Mouse (Mus musculus): ENCODE data around the gene Mtf1. TPM values are rescaled to one million over a fixed set of nuclear protein-coding genes. Genes with fewer than 3 reads are reported as not detected.

Gene Mtf1
- polyA plus RNA-seq, 1 experiment = 14.9 TPM

- peak overlapping the region; percentile 84 for H3K27ac ChIP-seq (ENCODE audit: insufficient read depth, low read length)
- TF ChIP-seq CTCF (IDR thresholded peaks at IDR 0.05; ENCODE audit: borderline replicate concordance, insufficient read depth, low read depth, low read length) (no peak), POLR2A (IDR thresholded peaks at IDR 0.05; ENCODE audit: borderline replicate concordance, insufficient read depth, low read length) (no peak)
- peak; percentile 59 to 67 for DNase-seq
- H3K27me3 ChIP-seq (ENCODE audit: control insufficient read depth, insufficient read depth, low read length) = no peaks in the 10 kb centered on the region
- H3K4me3 ChIP-seq (replicated peaks; ENCODE audit: insufficient read depth, low read depth, low read length) = peak overlapping the region; percentile 63
- H3K4me1 ChIP-seq (ENCODE audit: control insufficient read depth, insufficient read depth, low read length) = peaks cover 5% of the 10 kb centered on the region
- WGBS = under 1% methylated on average over 24 of the region's 24 CpGs
These were observed 47.8 kb downstream of the Mtf1 start for GRCm38 (mm10) chr4:124849631-124850260.

- WGBS = 1% methylated on average over 79 of the region's 90 CpGs
- TF ChIP-seq CTCF (IDR thresholded peaks at IDR 0.05; ENCODE audit: borderline replicate concordance, insufficient read depth, low read depth, low read length) (no peak), POLR2A (IDR thresholded peaks at IDR 0.05; ENCODE audit: borderline replicate concordance, insufficient read depth, low read length) (peak; percentile 46; the same call in 1 of the 2 replicates)
- Histone ChIP-seq H3K27me3 (ENCODE audit: control insufficient read depth, insufficient read depth, low read length) (no peaks in the 10 kb centered on the region), H3K4me3 (replicated peaks; ENCODE audit: insufficient read depth, low read depth, low read length) (peak within 1 kb of the TSS; percentile 63), H3K4me1 (ENCODE audit: control insufficient read depth, insufficient read depth, low read length) (peaks cover 5% of the 10 kb centered on the region), H3K27ac (ENCODE audit: insufficient read depth, low read length) (peak within 1 kb of the TSS; percentile 84)
- DNase-seq = peak; percentile 94 to 96
These were observed 48.5 kb downstream of the Mtf1 start, which contains the start of gene Yrdc for GRCm38 (mm10) chr4:124850261-124850913. Gene Yrdc (plus strand): TSS chr4:124850679.

GRCm38 (mm10) chr4:124850933-124851658 is 49.2 kb downstream of the Mtf1 start, which contains the start of gene 1110065P20Rik:
Gene 1110065P20Rik (minus strand): TSS chr4:124851196.
- peak within 1 kb of the TSS; percentile 63 for H3K4me3 ChIP-seq (replicated peaks; ENCODE audit: insufficient read depth, low read depth, low read length)
- H3K4me1 ChIP-seq (ENCODE audit: control insufficient read depth, insufficient read depth, low read length) = peaks cover 5% of the 10 kb centered on the region
- WGBS = under 1% methylated on average over 74 of the region's 75 CpGs
- H3K27ac ChIP-seq (ENCODE audit: insufficient read depth, low read length) = peak within 1 kb of the TSS; percentile 84
- H3K27me3 ChIP-seq (ENCODE audit: control insufficient read depth, insufficient read depth, low read length) = no peaks in the 10 kb centered on the region
- peak; percentile 77 to 80 for DNase-seq
- TF ChIP-seq POLR2A (IDR thresholded peaks at IDR 0.05; ENCODE audit: borderline replicate concordance, insufficient read depth, low read length) (no peak), CTCF (IDR thresholded peaks at IDR 0.05; ENCODE audit: borderline replicate concordance, insufficient read depth, low read depth, low read length) (no peak)

GRCm38 (mm10) chr4:124856294-124856693 is 54.4 kb downstream of the Mtf1 start:
- TF ChIP-seq POLR2A (IDR thresholded peaks at IDR 0.05; ENCODE audit: borderline replicate concordance, insufficient read depth, low read length) (no peak), CTCF (IDR thresholded peaks at IDR 0.05; ENCODE audit: borderline replicate concordance, insufficient read depth, low read depth, low read length) (no peak)
- Histone ChIP-seq H3K4me3 (replicated peaks; ENCODE audit: insufficient read depth, low read depth, low read length) (no peak overlapping the region), H3K4me1 (ENCODE audit: control insufficient read depth, insufficient read depth, low read length) (peaks cover 5% of the 10 kb centered on the region; the same call in 1 of the 2 replicates), H3K27me3 (ENCODE audit: control insufficient read depth, insufficient read depth, low read length) (no peaks in the 10 kb centered on the region), H3K27ac (ENCODE audit: insufficient read depth, low read length) (no peak overlapping the region)
- WGBS = 85% methylated on average over 8 of the region's 8 CpGs
- no peak for DNase-seq

GRCm38 (mm10) chr4:124858370-124858769 is 56.5 kb downstream of the Mtf1 start:
- TF ChIP-seq CTCF (IDR thresholded peaks at IDR 0.05; ENCODE audit: borderline replicate concordance, insufficient read depth, low read depth, low read length) (no peak), POLR2A (IDR thresholded peaks at IDR 0.05; ENCODE audit: borderline replicate concordance, insufficient read depth, low read length) (no peak)
- WGBS = 58% methylated on average over 5 of the region's 5 CpGs
- H3K4me1 ChIP-seq (ENCODE audit: control insufficient read depth, insufficient read depth, low read length) = no peaks in the 10 kb centered on the region; the same call in 1 of the 2 replicates
- no peak for DNase-seq
- H3K27ac ChIP-seq (ENCODE audit: insufficient read depth, low read length) = no peak overlapping the region
- H3K4me3 ChIP-seq (replicated peaks; ENCODE audit: insufficient read depth, low read depth, low read length) = no peak overlapping the region
- H3K27me3 ChIP-seq (ENCODE audit: control insufficient read depth, insufficient read depth, low read length) = no peaks in the 10 kb centered on the region

- WGBS = 14% methylated on average over 7 of the region's 7 CpGs
- TF ChIP-seq POLR2A (IDR thresholded peaks at IDR 0.05; ENCODE audit: borderline replicate concordance, insufficient read depth, low read length) (no peak), CTCF (IDR thresholded peaks at IDR 0.05; ENCODE audit: borderline replicate concordance, insufficient read depth, low read depth, low read length) (no peak)
- Histone ChIP-seq H3K27me3 (ENCODE audit: control insufficient read depth, insufficient read depth, low read length) (no peaks in the 10 kb centered on the region), H3K27ac (ENCODE audit: insufficient read depth, low read length) (no peak overlapping the region), H3K4me3 (replicated peaks; ENCODE audit: insufficient read depth, low read depth, low read length) (peak overlapping the region; percentile 12), H3K4me1 (ENCODE audit: control insufficient read depth, insufficient read depth, low read length) (no peaks in the 10 kb centered on the region; the same call in 1 of the 2 replicates)
- DNase-seq = no peak
These were observed 58.5 kb downstream of the Mtf1 start for GRCm38 (mm10) chr4:124860446-124860845.

- peak within 1 kb of the TSS; percentile 83 for H3K4me3 ChIP-seq (replicated peaks; ENCODE audit: insufficient read depth, low read depth, low read length)
- peak; percentile 42 to 56 for DNase-seq
- H3K4me1 ChIP-seq (ENCODE audit: control insufficient read depth, insufficient read depth, low read length) = no peaks in the 10 kb centered on the region; the same call in 1 of the 2 replicates
- peak within 1 kb of the TSS; percentile 85 for H3K27ac ChIP-seq (ENCODE audit: insufficient read depth, low read length)
- no peaks in the 10 kb centered on the region for H3K27me3 ChIP-seq (ENCODE audit: control insufficient read depth, insufficient read depth, low read length)
- TF ChIP-seq CTCF (IDR thresholded peaks at IDR 0.05; ENCODE audit: borderline replicate concordance, insufficient read depth, low read depth, low read length) = no peak
- no peak for TF ChIP-seq POLR2A (IDR thresholded peaks at IDR 0.05; ENCODE audit: borderline replicate concordance, insufficient read depth, low read length)
- under 1% methylated on average over 77 of the region's 77 CpGs for WGBS
These were observed 59.6 kb downstream of the Mtf1 start, which contains the start of gene Maneal for GRCm38 (mm10) chr4:124861283-124862188. Gene Maneal (minus strand): TSS chr4:124862171.

Measured in cerebellum, adult 2 months (tissue).